Mouse (Mus musculus) bone marrow macrophage, adult 2 months (primary cell): ENCODE data around the gene Cdc42.

ENCODE experiments used
- CTCF ChIP-seq: IDR thresholded peaks from 2 replicates; pipeline ENCODE4 v1.5.1; 2012; ENCODE audit warnings: low read depth, mild to moderate bottlenecking, low read length, moderate library complexity
- POLR2A ChIP-seq: IDR thresholded peaks from 2 replicates; pipeline ENCODE4 v1.6.1; 2012; ENCODE audit warnings: mild to moderate bottlenecking, low read depth, low read length, borderline replicate concordance

DNA sequence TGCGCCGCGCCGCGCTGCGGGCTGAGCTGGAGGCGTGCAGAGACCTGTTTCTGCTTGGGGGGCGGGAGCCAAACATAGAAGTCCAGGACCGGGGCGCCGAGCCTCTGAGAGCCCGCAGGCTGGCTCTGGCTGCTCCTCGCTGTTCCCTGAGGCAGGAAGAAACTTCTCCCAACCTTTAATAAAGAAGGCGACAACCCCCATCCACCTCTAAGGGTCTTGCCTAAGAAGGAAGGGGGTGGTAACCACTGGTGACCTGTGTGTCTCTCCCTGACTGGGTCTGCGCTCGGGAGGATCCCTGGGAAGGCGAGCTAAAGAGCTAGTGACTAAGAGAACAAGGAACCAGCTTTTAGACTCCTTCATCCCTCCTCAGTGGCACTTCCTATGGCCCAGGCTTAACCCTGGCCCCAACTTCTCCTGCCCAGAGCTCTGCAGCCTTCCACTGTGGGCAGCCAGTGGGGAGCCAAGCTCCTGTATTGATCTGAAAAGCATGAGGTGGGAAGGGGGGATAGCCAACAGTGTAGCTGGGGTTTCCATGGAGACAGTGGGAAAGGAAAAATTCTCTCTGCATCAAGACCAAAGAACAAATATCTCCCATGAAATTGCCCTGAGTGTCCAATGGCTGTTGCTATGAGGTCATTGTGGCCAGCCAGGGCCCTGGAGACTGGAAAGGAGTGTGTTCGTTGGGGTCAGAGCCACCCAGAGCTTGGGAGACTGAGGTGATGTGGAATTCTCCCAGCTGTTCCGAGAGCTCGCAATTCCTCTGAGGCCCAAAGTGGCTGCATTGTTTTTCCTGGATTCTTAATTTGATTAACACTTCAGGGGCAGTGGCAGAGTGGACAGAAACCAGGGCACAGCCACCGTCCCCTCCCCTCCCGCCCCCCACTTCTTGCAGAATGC lies 79.1 kb downstream of the Cdc42 start:
- TF ChIP-seq POLR2A: no peak
- TF ChIP-seq CTCF: no peak
